Mouse (Mus musculus) brown adipose tissue, adult 24 weeks (tissue): ENCODE results near the gene Lrrc63. TPM values are rescaled to one million over a fixed set of nuclear protein-coding genes. Genes with fewer than 3 reads are reported as not detected.
"Not testable (repeated sequence)": the region's sequence is repeated elsewhere in the genome, so short reads cannot be mapped to it uniquely, and the experiment has no call there.

Source experiments
- H3K27ac ChIP-seq: fragments of 200-500 bp; replicated peaks from 2 replicates; pipeline ENCODE4 v1.5.1; 2012; ENCODE audit warnings: low read depth, mild to moderate bottlenecking, low read length
- H3K4me1 ChIP-seq: fragments of 200-500 bp; 2 replicates; pipeline ENCODE4 v1.6.1; 2012; ENCODE audit warnings: low read length, mixed read lengths; ENCODE audit not compliant: control insufficient read depth, insufficient read depth, insufficient read length
- H3K4me3 ChIP-seq: fragments of 200-500 bp; 2 replicates; pipeline ENCODE4 v1.5.1; 2012; ENCODE audit warnings: low read depth, mild to moderate bottlenecking, low read length, moderate library complexity; ENCODE audit not compliant: insufficient read depth
- polyA plus RNA-seq: library from polyadenylated mRNA; stranded (reverse); fragments of >200 nt; gene quantifications from 2 replicates; pipeline ENCODE4 v1.2.4, GENCODE M21; 2012; ENCODE audit not compliant: missing spikeins, insufficient read depth, insufficient read length

Gene Lrrc63
- polyA plus RNA-seq, 1 experiment = not detected

DNA sequence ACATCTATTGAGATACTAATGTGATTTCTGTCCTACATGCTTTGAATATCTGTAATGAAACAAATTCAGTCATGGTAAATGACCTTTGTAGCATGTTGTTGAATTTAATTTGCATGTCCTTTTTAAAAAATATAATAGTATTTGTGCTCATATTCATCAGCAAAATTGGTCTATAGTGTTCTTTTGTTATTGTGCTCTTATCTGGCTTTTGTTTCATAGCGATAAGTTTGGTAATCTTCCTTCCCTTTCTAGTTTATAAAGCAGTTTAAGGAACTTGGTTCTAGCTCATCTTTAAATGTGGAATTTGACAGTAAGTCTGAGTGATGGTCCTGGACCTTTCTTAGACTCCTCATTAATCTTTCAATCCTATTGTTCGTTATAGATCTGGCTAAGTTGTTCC, 28.7 kb upstream of the Lrrc63 start:
- no peak overlapping the region for H3K4me3 ChIP-seq
- H3K27ac ChIP-seq = no peak overlapping the region
- no peaks in the 10 kb centered on the region for H3K4me1 ChIP-seq

DNA sequence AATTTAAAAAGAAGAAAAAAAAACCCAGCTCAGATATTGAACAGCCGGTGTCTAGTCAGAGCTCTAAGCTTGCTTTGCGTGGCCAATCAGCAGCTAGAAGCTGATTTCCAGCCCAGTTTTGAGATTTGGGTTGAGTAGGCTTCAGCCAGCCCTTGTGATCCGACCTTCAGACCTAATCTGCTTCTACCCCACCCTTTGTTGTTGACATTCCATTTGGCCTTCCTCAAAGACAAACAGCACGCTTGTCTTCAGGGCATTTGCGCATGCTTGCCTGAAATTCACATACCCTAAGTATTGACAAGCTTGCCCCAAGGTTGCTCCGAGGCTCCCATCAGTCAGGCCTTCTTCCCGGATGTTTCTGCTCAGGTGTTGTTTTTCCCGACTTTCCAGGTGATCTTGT, 23.8 kb upstream of the Lrrc63 start:
- no peak overlapping the region for H3K4me3 ChIP-seq
- no peak overlapping the region for H3K27ac ChIP-seq
- no peaks in the 10 kb centered on the region for H3K4me1 ChIP-seq

DNA sequence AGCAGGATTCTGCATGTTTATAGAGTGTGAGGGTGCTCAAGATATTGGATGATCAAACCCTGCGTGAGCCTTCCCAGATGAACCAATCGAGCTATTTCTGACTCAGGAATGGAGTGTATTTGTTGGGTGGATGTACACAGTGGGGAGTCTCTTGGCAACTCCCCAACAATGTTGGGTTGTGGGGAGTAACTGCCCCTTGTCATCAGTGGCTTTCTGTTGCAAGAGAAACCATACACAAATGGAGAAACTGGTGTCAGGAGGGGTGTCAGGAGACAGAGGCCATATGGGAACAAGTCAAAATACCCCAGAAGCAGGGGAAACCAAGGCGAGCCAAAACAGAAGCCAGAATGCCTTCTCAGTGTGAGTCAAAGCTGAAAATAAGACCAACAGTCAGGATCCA, 20.5 kb upstream of the Lrrc63 start:
- Histone ChIP-seq H3K4me1 (no peaks in the 10 kb centered on the region), H3K27ac (no peak overlapping the region), H3K4me3 (no peak overlapping the region)

DNA sequence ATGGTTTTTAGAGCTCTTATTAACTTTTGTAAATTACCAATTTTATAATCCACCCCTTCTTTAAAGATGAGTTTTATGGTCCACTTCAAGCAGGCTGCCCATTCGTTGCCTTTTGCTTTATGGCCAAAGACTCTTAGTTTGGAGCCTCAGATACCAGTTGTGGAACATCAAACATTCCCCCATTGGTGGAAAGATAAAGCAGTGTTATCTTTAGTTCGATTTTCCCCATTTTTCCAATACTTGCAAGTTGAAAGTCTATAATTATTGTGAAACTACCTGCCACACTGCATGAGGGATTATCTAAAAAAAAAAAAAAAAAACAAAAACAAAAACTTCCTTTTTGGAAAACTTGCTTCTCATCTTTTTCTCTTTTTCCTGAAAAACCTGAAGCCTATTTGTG, 20.0 kb upstream of the Lrrc63 start:
- Histone ChIP-seq H3K4me3 (no peak overlapping the region), H3K4me1 (no peaks in the 10 kb centered on the region), H3K27ac (no peak overlapping the region)

DNA sequence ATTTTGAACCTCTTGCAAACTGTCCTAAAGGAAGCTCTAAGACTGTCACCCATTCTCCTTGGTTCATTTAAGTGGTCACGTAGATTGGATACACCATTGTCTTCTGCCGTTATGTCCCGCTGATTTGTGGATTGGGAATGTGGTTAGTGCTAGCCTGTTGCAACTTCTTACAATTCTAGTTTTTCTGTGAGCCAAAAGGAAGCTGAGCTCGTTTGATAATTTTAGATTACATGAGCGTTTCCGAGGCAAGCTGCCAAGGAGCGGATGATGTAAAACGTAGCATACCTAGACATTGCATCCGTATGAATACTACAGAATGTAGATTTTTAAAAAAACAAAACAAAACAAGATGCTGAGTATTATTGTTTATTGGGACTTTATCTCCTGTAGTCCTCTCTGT, 17.5 kb upstream of the Lrrc63 start:
- no peaks in the 10 kb centered on the region for H3K4me1 ChIP-seq
- no peak overlapping the region for H3K27ac ChIP-seq
- no peak overlapping the region for H3K4me3 ChIP-seq

DNA sequence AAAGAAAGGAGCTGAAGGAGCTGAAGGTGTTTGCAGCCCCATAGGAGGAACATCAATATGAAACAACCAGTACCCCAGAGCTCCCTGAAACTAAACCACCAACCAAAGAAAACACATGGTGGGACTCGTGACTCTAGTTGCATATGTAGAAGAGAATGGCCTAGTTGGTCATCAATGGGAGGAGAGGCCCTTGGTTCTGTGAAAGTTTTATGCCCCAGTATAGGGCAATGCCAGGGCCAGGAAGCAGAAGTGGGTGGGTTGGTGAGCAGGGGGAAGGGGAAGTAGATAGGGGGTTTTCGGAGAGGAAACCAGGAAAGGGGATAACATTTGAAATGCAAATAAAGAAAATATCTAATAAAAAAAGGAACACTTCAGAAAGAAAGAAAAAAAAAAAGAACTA, 17.0 kb upstream of the Lrrc63 start:
- not testable (repeated sequence) for H3K4me1 ChIP-seq, H3K27ac ChIP-seq, H3K4me3 ChIP-seq

DNA sequence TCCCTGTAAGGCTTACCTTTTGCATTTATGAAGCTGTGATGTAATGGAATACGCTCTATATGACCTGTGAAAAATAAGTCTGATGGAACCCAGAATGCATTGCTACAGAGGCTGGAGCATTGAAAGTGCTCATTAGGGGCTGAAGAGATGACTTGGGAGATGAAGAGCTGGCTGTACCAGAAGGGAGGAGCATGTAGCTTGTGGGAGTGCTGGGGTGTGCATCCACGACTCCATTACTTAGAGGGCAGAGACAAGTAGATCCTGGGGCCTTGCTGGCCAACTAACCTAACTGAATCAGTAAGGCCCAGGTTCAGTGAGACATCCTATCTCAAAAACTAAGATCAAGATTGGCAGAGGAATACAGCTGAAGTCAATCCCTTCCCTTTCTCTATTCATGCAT, 8.5 kb upstream of the Lrrc63 start:
- H3K4me3 ChIP-seq = no peak overlapping the region
- no peaks in the 10 kb centered on the region for H3K4me1 ChIP-seq
- H3K27ac ChIP-seq = no peak overlapping the region

DNA sequence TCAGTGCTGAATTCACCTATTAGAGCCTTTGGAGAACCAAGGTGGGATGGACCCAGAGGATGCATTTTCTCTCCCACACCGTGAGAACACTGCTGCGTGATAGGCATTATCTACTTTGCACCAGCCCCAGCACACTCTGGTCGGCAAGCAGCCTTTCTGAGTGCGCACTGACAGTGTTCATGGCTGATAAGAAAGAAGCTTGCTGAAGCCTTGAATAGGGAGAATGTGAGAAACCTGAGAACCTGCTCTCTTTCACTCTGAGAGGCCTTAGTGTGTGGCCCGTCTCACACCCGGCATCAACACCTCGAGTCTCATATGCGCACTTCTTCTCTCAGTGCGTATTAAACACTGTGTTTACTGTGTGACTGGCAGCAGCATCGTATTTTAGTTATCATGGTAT, 7.8 kb upstream of the Lrrc63 start:
- no peak overlapping the region for H3K4me3 ChIP-seq
- no peak overlapping the region for H3K27ac ChIP-seq
- no peaks in the 10 kb centered on the region for H3K4me1 ChIP-seq

DNA sequence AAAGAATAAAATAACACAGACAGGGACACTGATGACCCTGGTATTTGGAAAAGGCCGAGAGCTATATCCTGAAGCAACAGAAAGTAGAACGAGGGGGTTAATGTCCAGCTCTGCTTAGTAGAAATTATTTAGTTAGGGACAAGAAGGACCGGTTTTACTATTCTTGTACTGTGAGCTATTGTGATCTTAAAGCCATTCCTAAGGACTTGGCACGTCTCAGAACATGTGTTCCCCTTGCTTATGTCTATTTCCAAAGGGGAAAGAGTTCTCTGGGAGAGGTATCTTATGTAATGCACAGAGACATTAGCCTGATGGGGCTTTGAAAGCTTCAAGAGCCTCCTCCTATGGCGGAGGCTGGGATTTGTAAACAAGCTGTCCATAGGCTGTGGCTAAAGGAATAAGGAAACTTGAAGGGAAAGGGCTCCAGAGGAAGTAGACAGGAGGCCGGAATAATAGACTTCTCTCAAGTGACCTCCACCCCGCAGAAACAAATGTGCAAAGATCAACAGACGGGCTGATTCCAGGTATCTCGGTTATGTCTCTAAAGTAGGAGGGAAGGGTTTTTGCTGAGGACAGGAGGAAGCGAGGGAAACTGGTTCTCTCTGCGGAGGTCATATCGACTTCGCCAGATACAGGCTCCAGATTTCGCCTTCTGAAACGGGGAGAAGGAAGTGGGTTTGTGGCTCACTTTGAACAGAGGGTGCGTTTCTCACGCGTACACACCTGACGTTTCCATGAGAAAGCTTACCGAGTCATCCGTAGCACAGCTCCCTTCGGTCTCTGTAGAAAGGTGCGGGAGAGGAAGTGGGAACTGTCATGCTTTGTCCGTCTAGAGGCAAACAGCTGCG, 5.7 kb upstream of the Lrrc63 start:
- Histone ChIP-seq H3K4me1 (no peaks in the 10 kb centered on the region), H3K27ac (peak overlapping the region; percentile 30; the same call in 1 of the 2 replicates), H3K4me3 (peak overlapping the region; percentile 64)

DNA sequence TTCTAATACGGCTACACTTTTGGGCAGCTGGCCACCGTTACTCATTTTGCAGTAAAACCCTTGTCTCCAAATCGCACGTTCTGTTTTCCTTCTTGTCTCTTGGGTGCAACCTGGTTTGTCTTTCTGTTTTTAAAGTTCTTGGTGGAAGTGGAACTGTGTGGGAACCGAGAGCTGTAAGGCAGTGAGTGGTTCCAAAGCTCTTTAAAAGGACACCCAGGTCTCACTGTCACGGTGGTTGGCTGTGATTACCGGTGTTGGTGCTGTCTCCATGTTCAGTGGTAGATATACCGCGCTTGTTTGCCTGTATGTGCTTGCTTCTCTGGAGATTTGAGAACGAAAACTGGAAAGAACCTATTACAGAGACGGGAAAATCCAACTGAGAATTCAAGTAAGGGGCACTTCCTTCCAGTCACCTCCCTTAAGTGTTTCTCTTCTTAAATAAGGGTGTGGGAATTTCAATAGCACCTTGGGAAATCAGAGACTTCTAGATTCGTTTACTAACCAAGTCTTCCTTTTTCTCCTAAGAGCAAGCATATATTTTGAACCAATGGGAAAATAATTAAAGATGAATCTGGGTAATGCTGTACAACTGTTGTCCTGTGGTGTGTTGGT, 749 bp upstream of the Lrrc63 start:
- H3K4me3 ChIP-seq = peak overlapping the region; percentile 62
- no peaks in the 10 kb centered on the region for H3K4me1 ChIP-seq
- 0 out of 2 replicates have a peak overlapping the region, but pooled peaks have one; percentile 1 for H3K27ac ChIP-seq

DNA sequence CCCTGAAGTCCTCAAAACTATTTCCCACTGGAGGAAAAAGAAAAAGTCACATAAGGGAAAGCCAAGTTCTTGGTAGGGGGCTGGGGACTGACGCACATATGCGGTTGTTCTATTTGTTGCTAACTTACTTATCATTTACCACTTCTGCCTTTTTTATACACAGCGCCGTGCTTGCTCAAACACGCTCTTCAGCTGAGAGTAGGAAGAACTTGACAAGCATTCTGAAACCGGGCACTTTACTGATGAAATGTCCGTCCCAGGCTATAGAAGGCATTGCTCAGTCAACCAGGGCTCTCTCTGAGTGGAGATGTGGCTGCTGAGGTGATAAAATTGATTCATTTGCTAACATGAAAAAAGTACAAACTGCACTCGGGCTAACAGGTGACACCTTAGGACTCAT, 9.0 kb downstream of the Lrrc63 start:
- H3K4me1 ChIP-seq = no peaks in the 10 kb centered on the region
- H3K27ac ChIP-seq = no peak overlapping the region
- H3K4me3 ChIP-seq = no peak overlapping the region

DNA sequence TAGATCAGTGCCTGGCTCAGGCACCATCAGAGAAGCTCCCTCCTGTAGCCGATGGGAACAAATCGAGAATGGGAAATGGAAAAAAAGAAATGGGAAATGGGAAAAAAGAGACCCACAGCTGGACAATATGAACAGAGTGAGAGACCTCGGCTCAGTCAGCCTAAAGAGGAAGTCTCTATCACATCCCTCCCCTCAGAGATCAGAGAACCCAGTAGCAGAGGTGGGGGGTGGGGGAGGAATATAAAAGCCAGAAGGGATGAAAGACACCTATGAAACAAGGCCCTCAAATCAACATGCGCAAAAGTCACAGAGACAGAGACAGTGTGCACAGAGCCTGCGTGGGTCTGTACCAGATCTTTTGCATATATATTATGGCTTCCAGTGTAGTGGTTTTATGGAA, 27.7 kb downstream of the Lrrc63 start:
- no peak overlapping the region for H3K4me3 ChIP-seq
- H3K4me1 ChIP-seq = no peaks in the 10 kb centered on the region
- no peak overlapping the region for H3K27ac ChIP-seq

DNA sequence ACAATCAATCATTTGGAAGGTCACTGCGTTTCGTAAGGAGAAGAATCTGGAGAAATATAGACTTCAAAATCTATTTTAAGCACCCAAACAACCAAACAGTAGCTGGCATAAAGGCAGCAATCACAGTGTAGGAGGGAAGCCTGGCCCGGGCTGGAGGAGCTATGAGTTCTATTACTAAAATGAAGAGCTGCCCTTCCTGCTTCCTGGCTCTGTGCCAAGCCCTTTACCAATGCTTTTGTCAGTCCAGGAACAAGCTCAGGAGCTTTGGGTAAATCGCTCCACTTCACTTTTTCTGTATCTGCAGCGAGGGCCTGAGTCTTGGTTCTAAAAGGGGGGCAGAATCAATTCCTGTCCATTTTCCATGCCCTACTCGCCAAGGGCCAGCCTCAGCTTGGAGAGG, 52.7 kb downstream of the Lrrc63 start:
- Histone ChIP-seq H3K4me3 (no peak overlapping the region), H3K4me1 (no peaks in the 10 kb centered on the region), H3K27ac (no peak overlapping the region)

DNA sequence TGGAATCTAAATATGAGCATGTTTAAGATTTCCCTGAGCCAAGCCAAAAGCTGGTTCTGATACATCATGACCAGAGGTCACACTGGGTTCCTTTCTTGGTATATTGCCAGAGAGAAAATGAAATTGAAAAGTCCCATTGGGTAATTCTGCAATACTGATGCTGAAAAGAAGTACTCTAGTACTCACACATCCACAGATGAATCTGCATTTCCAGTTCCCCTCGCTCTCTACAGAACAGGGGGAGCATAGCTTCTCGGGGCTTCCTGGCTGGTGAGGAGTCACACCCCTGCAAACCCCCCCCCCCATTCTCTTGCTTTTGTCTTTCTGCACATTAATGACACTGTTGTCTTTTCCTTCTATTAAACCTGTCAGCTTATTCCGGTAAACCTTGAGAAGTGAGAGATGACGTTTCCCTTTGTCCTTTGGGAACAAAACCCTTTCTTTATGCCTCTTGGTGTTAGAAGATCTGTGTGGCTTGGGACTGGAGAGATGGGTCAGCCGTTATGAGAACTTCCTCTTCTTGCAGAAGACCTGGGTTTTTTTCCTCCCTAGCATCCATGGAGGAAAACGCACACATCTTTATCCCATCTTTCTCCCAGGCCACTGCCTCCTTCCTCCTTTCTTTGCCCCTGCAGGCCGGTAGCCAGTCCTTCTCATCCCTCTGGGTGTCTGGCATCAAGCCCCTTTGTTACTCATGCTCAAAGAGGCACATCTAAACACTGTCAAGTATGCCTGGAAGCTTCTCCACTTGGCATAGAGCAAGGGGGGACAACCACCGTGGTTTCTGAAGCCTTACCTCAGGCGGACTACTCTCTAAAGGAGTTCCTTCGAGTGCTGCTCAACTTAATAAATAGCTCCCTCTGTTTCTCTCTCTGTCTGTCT, 55.1 kb downstream of the Lrrc63 start:
- Histone ChIP-seq H3K4me1 (no peaks in the 10 kb centered on the region), H3K27ac (no peak overlapping the region), H3K4me3 (no peak overlapping the region)

DNA sequence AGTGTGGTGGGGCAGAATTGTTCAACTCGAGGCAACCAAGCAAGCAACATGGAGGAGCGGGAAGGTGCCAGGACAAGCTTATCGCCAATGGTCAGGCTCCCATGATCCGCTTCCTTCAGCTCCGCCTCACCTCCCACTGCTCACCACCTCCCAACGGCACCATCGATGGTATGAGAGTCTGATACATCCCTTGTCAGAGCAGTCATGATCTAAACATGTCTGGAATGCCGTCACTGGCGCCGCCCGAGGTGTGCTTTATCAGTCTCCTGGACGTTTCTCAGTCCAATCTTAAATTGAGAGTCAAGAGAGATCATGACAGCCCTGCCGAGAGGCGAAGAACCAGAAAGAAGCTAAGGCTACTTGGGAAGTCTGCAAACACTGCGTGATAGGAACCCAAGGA, 59.6 kb downstream of the Lrrc63 start:
- no peak overlapping the region for H3K4me3 ChIP-seq
- H3K27ac ChIP-seq = no peak overlapping the region
- H3K4me1 ChIP-seq = no peaks in the 10 kb centered on the region
